Mouse (Mus musculus) cortical plate, adult 2 months (tissue): ENCODE measurements around the gene Tnk1.
A peak's percentile ranks its signal among the peaks of the same experiment; 100 is the strongest.

Source experiments
- CTCF ChIP-seq: fragments of 200-500 bp; IDR thresholded peaks from 2 replicates; pipeline ENCODE4 v1.5.1; 2011; ENCODE audit warnings: mild to moderate bottlenecking, control low read depth, low read length; ENCODE audit not compliant: insufficient read depth; ENCODE audit errors: extremely low read depth
- POLR2A ChIP-seq: fragments of 200-500 bp; IDR thresholded peaks from 2 replicates; pipeline ENCODE4 v1.6.1; 2011; ENCODE audit warnings: mild to moderate bottlenecking, low read length, control low read depth; ENCODE audit not compliant: insufficient read depth; ENCODE audit errors: extremely low read depth

DNA sequence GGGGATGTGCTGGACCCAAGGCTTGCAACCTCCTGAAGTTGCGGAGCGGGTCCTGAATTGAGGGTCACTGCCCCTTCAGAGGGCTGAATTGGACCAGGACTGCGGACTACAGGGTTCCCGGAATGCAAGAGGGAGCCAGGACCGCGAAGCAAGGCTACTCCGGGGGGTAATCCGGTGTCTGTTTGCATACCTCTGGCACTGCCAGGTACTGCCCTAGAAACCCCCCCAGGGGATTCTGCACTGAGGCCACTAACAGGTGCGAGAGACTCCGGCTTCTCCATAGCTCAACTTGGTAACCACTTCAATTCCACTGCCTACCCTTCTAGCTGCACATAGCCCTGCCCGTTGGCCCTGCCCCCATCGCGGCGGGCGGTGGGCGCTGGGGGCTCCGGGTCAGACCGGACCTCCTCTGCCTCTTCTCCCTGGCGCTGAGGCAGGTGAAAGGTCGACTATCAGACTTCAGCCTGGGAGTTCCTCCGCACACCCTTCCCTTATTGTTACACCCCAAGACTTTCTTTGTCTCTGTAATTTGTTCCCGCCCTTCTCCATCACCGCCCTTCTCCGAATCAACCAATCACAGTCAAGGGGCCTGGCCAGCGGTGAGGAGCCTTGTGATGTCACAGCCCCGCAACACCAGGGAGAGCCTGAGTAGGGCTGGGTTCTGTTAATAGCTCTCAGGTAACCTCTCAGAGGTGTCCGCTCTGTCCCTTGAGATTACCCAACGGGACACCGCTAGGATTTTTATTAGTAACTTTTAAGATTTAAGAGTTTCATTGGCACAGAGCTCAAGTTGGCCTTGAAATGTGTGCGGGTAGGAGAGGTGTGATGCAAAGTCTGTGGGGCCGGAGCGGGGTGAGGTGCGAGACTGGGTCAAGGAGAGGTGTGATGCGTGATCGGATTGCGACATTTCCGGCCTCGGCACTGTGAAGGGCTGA is 42.2 kb upstream of the Tnk1 start, which contains the start of the genes 2810408A11Rik and Neurl4:
- peak; percentile 92 for TF ChIP-seq POLR2A
- TF ChIP-seq CTCF, result no peak
